Mouse (Mus musculus) forebrain, embryonic 15.5 days (tissue): ENCODE results near the gene Prap1. TPM values are rescaled to one million over a fixed set of nuclear protein-coding genes. Genes with fewer than 3 reads are reported as not detected.

Source experiments
- ATAC-seq: fragments of 200-750 bp; cut with Nextera tagmentation; replicated peaks from 2 replicates; pipeline ENCODE4 v1.8.0; 2017; ENCODE audit warnings: mild to moderate bottlenecking, moderate TSS enrichment, moderate library complexity
- H3K27ac ChIP-seq: fragments of 300-500 bp; sonication (generic); replicated peaks from 2 replicates; pipeline ENCODE4 v1.5.1; 2015; ENCODE audit warnings: mild to moderate bottlenecking, inconsistent platforms
- H3K27me3 ChIP-seq: fragments of 300-500 bp; sonication (generic); 2 replicates; pipeline ENCODE4 v1.6.1; 2015; ENCODE audit warnings: inconsistent platforms
- H3K36me3 ChIP-seq: fragments of 300-500 bp; sonication (generic); 2 replicates; pipeline ENCODE4 v1.6.1; 2015; ENCODE audit warnings: mild to moderate bottlenecking, inconsistent platforms
- H3K4me1 ChIP-seq: fragments of 300-500 bp; sonication (generic); 2 replicates; pipeline ENCODE4 v1.6.1; 2015; ENCODE audit warnings: inconsistent platforms
- H3K4me2 ChIP-seq: fragments of 300-500 bp; sonication (generic); replicated peaks from 2 replicates; pipeline ENCODE4 v1.6.1; 2015; ENCODE audit warnings: mild to moderate bottlenecking, inconsistent platforms
- H3K4me3 ChIP-seq: fragments of 300-500 bp; sonication (generic); 2 replicates; pipeline ENCODE4 v1.5.1; 2015; ENCODE audit warnings: mild to moderate bottlenecking, inconsistent platforms
- H3K9ac ChIP-seq: fragments of 300-500 bp; sonication (generic); replicated peaks from 2 replicates; pipeline ENCODE4 v1.6.1; 2015; ENCODE audit warnings: mild to moderate bottlenecking, inconsistent platforms
- H3K9me3 ChIP-seq: fragments of 300-500 bp; sonication (generic); 2 replicates; pipeline ENCODE4 v1.6.1; 2016; ENCODE audit warnings: inconsistent platforms
- WGBS: fragments of 180-500 bp; shearing (Covaris S2); methylation state at CpG from one replicate; pipeline ENCODE4 v1.1.7; 2015; ENCODE audit warnings: mixed read lengths; 5-methylcytosine and 5-hydroxymethylcytosine counted together
- polyA plus RNA-seq: library from polyadenylated mRNA; unstranded; fragments of >200 nt; fragmentation: Nextera tagmentation; extraction: Ambion mirVana; gene quantifications from 2 replicates; pipeline ENCODE4 v1.2.1, GENCODE M21; 2015

Gene Prap1
- polyA plus RNA-seq, result not detected in 2 replicates

DNA sequence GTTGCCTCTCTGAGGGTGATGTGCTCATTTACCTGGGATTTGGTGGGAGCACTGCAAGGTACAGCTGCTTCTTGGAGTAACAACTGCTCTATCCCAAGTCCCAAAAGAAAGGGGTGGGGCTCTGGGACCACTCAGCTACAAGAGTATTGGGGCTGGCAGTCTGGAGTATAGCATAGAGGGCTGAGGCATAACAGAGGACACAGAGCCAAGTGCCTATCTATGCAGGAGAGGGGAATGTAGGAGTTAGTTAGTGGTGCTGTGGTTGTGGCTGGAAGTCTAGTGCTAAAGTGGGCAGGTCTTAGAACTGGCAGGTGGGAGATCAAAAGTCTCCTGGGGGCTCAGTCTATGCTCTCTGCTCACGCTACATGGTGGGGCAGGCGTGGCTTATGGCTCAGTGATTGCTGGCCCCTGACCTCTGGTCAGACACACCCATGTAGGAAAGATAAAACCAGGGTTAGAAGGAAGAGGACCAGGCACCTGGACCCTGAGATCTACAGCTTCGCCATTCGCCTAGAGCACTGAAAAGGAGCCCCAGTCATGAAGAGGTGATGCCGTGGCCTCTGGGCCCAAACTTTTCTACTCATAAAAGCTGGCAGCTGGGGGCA is at the start of gene Prap1:
Prap1 (plus strand) TSS at position 472 of the 605 bp plus-strand sequence.
- H3K27me3 ChIP-seq, result no peaks in the 10 kb centered on the region
- no peaks in the 10 kb centered on the region for H3K4me1 ChIP-seq
- no peak within 1 kb of the TSS for H3K4me3 ChIP-seq
- WGBS, result 66% methylated on average over 5 of the region's 5 CpGs
- no peak within 1 kb of the TSS for H3K4me2 ChIP-seq
- no peaks in the 10 kb centered on the region for H3K9me3 ChIP-seq
- no peaks in the 10 kb centered on the region for H3K36me3 ChIP-seq
- H3K27ac ChIP-seq, result no peak within 1 kb of the TSS
- ATAC-seq, result no peak
- no peak within 1 kb of the TSS for H3K9ac ChIP-seq

GRCm38 (mm10) chr7:140045546-140045945 is 47.6 kb upstream of the Prap1 start:
- WGBS, result 73% methylated on average over 4 of the region's 4 CpGs

DNA sequence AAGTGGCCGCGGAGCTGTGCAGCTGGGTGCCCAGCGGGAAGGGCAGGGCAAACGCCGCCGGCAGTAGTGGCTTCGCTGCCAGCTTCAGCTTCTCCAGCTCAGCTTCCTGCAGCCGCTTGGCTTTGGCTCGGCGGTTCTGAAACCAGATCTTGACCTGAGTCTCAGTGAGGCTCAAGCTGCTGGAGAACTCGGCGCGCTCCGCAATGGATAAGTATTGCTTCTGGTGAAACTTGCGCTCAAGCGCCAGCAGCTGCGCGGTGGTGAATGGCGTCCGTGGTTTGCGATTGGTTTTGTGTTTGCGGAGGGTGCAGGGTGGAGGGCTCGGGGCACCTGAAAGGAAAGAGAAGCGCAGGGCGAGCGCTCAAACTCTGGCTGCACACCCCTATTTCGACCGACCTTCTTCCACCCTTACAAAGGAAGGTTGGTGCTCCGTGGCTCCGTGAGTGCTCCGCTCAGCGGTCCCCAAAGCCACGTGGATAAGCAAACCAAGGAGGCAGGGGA is 45.3 kb upstream of the Prap1 start:
- WGBS, result under 1% methylated on average over 33 of the region's 33 CpGs
- Histone ChIP-seq H3K4me2 (peak overlapping the region; percentile 69), H3K4me3 (peak overlapping the region; percentile 42), H3K27me3 (peaks cover 87% of the 10 kb centered on the region), H3K27ac (no peak overlapping the region), H3K9me3 (no peaks in the 10 kb centered on the region), H3K9ac (no peak overlapping the region), H3K36me3 (no peaks in the 10 kb centered on the region), H3K4me1 (peaks cover 25% of the 10 kb centered on the region)
- no peak; the same call in 1 of the 2 replicates for ATAC-seq

More at GRCm38 (mm10) chr7:140045546-140045945, 47.6 kb upstream of the Prap1 start:
- H3K4me3 ChIP-seq, result no peak overlapping the region
- H3K27ac ChIP-seq, result no peak overlapping the region
- ATAC-seq, result no peak
- peaks cover 25% of the 10 kb centered on the region for H3K4me1 ChIP-seq
- H3K27me3 ChIP-seq, result peaks cover 66% of the 10 kb centered on the region
- H3K4me2 ChIP-seq, result no peak overlapping the region
- H3K9ac ChIP-seq, result no peak overlapping the region
- peaks cover 5% of the 10 kb centered on the region; the same call in 1 of the 2 replicates for H3K36me3 ChIP-seq
- H3K9me3 ChIP-seq, result no peaks in the 10 kb centered on the region

GRCm38 (mm10) chr7:140048361-140049114 is 44.7 kb upstream of the Prap1 start, which contains the start of gene Msx3:
Gene Msx3, minus strand, starts transcription at chr7:140049089.
- peak within 1 kb of the TSS; percentile 69 for H3K4me2 ChIP-seq
- H3K9ac ChIP-seq, result 0 out of 2 replicates have a peak within 1 kb of the TSS, but pooled peaks have one; percentile 10
- no peaks in the 10 kb centered on the region for H3K36me3 ChIP-seq
- H3K27me3 ChIP-seq, result peaks cover 92% of the 10 kb centered on the region
- H3K4me1 ChIP-seq, result peaks cover 25% of the 10 kb centered on the region
- no peaks in the 10 kb centered on the region for H3K9me3 ChIP-seq
- ATAC-seq, result peak; percentile 36
- under 1% methylated on average over 56 of the region's 56 CpGs for WGBS
- H3K27ac ChIP-seq, result no peak within 1 kb of the TSS
- H3K4me3 ChIP-seq, result peak within 1 kb of the TSS; percentile 42

DNA sequence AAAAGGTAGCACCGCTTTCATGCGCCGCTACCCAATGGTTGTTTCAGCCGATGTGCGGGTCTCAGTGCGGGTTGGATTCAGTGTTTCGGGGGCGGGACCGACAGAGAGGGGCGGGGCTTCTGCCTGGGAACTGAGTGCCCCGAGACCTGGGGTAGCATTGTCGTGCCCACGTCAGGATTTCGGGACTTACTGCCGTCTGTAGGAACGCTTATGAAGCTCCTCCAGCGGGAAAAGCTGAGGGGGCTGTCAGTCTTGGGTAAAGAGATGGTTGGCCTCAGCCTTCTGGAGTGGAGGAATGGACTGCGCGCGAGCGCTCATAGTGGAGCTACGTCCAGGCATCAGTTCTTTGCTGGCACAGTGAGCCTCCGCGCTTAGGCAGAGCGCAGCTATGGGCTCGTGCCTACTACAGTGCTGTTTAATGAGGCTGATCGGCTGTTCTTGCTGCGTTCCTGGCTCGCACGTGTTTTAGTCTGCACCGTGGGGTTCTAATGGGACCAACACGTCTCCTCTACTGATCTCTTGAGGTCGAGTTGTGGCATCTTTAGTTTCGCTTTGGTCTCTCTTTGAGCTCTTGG is 44.0 kb upstream of the Prap1 start:
- H3K4me3 ChIP-seq, result peak overlapping the region; percentile 42
- no peaks in the 10 kb centered on the region for H3K36me3 ChIP-seq
- peaks cover 89% of the 10 kb centered on the region for H3K27me3 ChIP-seq
- no peaks in the 10 kb centered on the region for H3K9me3 ChIP-seq
- under 1% methylated on average over 34 of the region's 34 CpGs for WGBS
- H3K9ac ChIP-seq, result no peak overlapping the region
- H3K27ac ChIP-seq, result no peak overlapping the region
- peak overlapping the region; percentile 69 for H3K4me2 ChIP-seq
- H3K4me1 ChIP-seq, result peaks cover 25% of the 10 kb centered on the region
- peak; percentile 78 for ATAC-seq

GRCm38 (mm10) chr7:140054124-140054523 is 39.1 kb upstream of the Prap1 start:
- Histone ChIP-seq H3K9ac (no peak overlapping the region), H3K27me3 (peaks cover 40% of the 10 kb centered on the region), H3K4me1 (peaks cover 23% of the 10 kb centered on the region), H3K4me3 (no peak overlapping the region), H3K36me3 (no peaks in the 10 kb centered on the region), H3K27ac (no peak overlapping the region), H3K4me2 (no peak overlapping the region), H3K9me3 (no peaks in the 10 kb centered on the region)
- no peak for ATAC-seq
- 73% methylated on average over 4 of the region's 4 CpGs for WGBS

DNA sequence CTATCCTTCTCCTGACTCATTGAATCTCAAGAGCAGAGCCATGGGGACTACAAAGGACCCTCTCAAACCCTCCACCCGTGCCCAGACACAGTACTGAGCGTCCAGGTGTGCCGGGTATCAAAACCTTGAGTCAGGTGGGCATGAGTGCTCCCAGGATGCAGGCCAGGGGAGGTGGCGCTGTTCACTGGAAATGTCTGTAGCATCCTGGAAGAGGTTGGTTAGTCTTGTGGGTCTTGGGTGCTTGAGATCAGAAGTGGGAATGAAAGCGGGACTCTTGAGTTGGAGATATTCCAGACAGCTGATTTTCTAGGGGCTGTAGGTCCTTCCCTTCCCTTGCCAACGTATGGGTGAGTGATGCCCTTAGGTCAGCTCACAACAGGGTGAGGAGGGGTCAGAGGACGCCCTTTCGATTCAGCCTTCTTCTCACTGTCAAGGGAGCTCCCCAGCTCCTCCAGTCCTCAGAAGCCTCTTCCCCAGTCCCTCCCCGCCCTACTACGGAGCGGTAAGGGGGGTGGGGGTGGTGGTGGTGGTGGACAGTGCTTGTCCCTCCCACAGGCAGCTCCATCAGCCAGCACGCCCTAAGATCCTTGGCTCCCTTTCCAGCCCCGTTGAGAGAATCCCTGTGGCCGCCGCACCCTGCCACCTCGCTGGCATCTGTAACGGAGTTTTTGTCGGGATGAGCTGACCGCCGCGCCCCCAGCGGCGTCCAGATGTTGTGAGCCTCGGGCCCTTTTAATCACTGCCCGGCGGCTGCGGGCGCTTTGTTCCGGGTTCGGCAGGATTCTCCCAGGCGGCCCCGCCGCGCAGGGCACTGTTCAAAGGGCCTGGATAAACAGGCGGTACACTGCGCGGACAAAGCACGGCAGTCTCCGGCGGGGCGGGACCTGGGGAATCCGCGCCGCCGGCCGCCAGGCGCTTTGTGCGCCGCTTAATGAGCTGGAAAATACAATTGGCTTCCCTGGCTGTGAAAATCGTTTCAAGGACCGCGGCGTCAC is 35.5 kb upstream of the Prap1 start:
- 2% methylated on average over 53 of the region's 53 CpGs for WGBS
- no peaks in the 10 kb centered on the region for H3K36me3 ChIP-seq
- H3K27me3 ChIP-seq, result peaks cover 7% of the 10 kb centered on the region; the same call in 1 of the 2 replicates
- H3K4me1 ChIP-seq, result peaks cover 42% of the 10 kb centered on the region
- no peaks in the 10 kb centered on the region for H3K9me3 ChIP-seq
- H3K9ac ChIP-seq, result peak overlapping the region; percentile 69
- peak overlapping the region; percentile 49 for H3K4me3 ChIP-seq
- peak overlapping the region; percentile 69 for H3K4me2 ChIP-seq
- peak overlapping the region; percentile 81 for H3K27ac ChIP-seq
- ATAC-seq, result peak; percentile 69

DNA sequence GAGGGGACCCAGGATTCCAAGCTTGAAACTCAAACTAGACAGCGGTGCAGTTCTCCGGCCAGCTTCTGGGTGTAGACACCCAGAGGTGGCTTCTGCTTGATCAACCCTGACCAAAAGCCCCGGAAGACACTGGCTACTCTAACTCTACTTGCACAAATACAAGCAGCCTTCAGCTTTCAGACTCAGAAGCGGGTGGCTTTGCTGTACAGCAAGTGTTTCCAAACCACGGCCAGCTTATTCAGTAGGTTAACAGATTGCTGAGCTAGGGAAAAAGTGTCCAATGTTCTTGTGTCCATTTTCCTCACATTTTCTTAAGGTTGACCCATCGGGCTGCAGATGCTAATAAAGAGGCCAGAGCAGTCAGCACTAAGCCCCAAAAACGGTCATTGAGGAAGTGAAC is 34.7 kb upstream of the Prap1 start:
- peaks cover under 1% of the 10 kb centered on the region; the same call in 1 of the 2 replicates for H3K27me3 ChIP-seq
- H3K9me3 ChIP-seq, result no peaks in the 10 kb centered on the region
- peak overlapping the region; percentile 81 for H3K27ac ChIP-seq
- H3K4me2 ChIP-seq, result peak overlapping the region; percentile 69
- no peaks in the 10 kb centered on the region for H3K36me3 ChIP-seq
- H3K4me3 ChIP-seq, result peak overlapping the region; percentile 49
- ATAC-seq, result no peak
- 10% methylated on average over 7 of the region's 7 CpGs for WGBS
- peaks cover 43% of the 10 kb centered on the region for H3K4me1 ChIP-seq
- H3K9ac ChIP-seq, result peak overlapping the region; percentile 69

DNA sequence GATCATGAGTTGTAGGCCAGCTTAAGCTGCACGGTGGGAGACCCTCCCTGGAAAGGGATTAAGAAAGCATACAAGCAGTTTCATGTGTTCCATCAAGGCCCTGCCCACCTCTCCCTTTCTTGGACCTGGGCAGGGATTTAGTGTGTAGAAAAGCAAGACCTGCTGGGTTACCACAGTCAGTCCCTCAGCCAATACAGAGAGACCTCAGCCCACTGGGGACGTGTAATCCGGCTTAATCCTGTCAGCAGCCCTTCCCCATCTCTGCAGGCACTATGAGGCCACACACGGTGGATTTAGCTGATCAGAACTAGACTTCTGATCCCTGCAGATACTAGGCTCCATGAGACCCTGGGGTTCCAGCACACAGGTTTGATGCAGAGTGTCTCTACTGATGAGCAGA is 33.6 kb upstream of the Prap1 start:
- no peaks in the 10 kb centered on the region for H3K36me3 ChIP-seq
- peaks cover 43% of the 10 kb centered on the region for H3K4me1 ChIP-seq
- H3K9me3 ChIP-seq, result no peaks in the 10 kb centered on the region
- 29% methylated on average over 4 of the region's 4 CpGs for WGBS
- ATAC-seq, result no peak
- H3K4me2 ChIP-seq, result no peak overlapping the region
- no peak overlapping the region for H3K4me3 ChIP-seq
- no peak overlapping the region for H3K9ac ChIP-seq
- H3K27me3 ChIP-seq, result no peaks in the 10 kb centered on the region; the same call in 1 of the 2 replicates
- H3K27ac ChIP-seq, result no peak overlapping the region

DNA sequence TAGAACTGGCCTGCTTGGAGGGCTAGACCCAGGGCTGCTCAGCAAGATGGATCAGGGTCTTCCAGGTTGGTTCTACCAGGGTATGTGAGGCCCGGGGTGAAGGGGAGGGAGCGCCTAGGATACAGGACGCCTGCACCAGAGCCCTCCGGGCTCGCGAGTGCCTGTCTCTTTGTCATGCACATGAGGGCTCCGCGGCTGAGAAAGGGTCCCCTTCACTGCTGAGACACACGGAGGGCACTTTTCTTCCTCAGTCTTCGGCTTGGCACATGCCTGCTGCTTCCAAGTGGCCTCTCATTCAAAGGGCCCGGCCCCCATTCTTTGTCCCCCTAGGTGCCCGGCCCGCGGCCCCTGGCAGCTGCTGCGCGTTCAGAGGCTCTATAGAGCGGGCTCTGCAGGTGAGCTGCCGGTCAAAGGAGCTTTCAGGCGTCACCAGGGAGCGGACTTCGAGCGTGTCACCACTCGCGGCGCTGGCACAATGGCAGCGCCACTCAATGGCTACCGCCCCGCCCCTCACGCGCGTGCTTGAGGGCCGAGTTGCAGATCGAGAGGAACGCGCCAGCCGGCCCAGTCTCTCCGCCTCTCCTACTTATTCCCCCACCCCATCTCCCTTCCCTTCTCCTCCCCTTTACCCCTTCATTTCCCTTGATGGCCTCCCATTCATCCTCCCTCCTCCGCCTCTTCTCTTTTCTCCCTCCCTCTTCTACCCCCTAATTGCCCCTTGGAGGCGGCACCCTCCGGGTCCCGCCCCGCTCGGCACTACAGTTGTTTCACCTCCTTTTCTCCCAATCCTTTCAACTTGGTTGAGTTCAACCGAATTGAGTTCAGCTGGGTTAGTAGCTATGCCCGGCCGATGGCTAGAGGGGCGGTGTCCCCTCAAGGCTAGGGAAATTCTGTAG is 32.0 kb upstream of the Prap1 start:
- peak overlapping the region; percentile 55 for H3K9ac ChIP-seq
- peak; percentile 53 for ATAC-seq
- peaks cover 43% of the 10 kb centered on the region for H3K4me1 ChIP-seq
- H3K27me3 ChIP-seq, result no peaks in the 10 kb centered on the region; the same call in 1 of the 2 replicates
- H3K36me3 ChIP-seq, result no peaks in the 10 kb centered on the region
- H3K4me2 ChIP-seq, result peak overlapping the region; percentile 79
- H3K27ac ChIP-seq, result peak overlapping the region; percentile 70
- H3K9me3 ChIP-seq, result no peaks in the 10 kb centered on the region
- peak overlapping the region; percentile 35 for H3K4me3 ChIP-seq
- under 1% methylated on average over 47 of the region's 47 CpGs for WGBS
